Mouse (Mus musculus) retina, adult 2 months (tissue): ENCODE measurements around the gene Pidd1.

Experiments
- DNase-seq: peaks from one replicate; pipeline ENCODE4 v3.0.0-alpha.2; 2012; ENCODE audit warnings: low read depth, low spot score

Gene Pidd1

GRCm38 (mm10) chr7:141472763-141473162 lies 28.9 kb upstream of the Pidd1 start:
- DNase-seq: no peak

GRCm38 (mm10) chr7:141472226-141472625 lies 28.4 kb upstream of the Pidd1 start:
- no peak for DNase-seq

- no peak for DNase-seq
Measured at GRCm38 (mm10) chr7:141471236-141471635, 27.4 kb upstream of the Pidd1 start.

- no peak for DNase-seq
Measured at GRCm38 (mm10) chr7:141470637-141470944, 26.8 kb upstream of the Pidd1 start.

- DNase-seq: no peak
Measured at GRCm38 (mm10) chr7:141469901-141470636, 26.2 kb upstream of the Pidd1 start.

- DNase-seq: no peak
Measured at GRCm38 (mm10) chr7:141469352-141469751, 25.5 kb upstream of the Pidd1 start.

- no peak for DNase-seq
Measured at GRCm38 (mm10) chr7:141468522-141469211, 24.8 kb upstream of the Pidd1 start.

GRCm38 (mm10) chr7:141468164-141468521 lies 24.3 kb upstream of the Pidd1 start:
- DNase-seq: no peak

GRCm38 (mm10) chr7:141467230-141468030 lies 23.6 kb upstream of the Pidd1 start, which contains the start of gene Cd151:
Gene Cd151, plus strand, starts transcription at chr7:141467392.
- no peak for DNase-seq

- no peak for DNase-seq
Measured at GRCm38 (mm10) chr7:141466607-141467148, 22.9 kb upstream of the Pidd1 start.

- no peak for DNase-seq
Measured at GRCm38 (mm10) chr7:141466045-141466394, 22.2 kb upstream of the Pidd1 start.

GRCm38 (mm10) chr7:141465388-141466044 lies 21.7 kb upstream of the Pidd1 start:
- DNase-seq: no peak

- no peak for DNase-seq
Measured at GRCm38 (mm10) chr7:141464603-141465201, 20.9 kb upstream of the Pidd1 start.

GRCm38 (mm10) chr7:141463824-141464602 lies 20.2 kb upstream of the Pidd1 start:
- no peak for DNase-seq

GRCm38 (mm10) chr7:141462333-141462821 lies 18.6 kb upstream of the Pidd1 start:
- DNase-seq: no peak

GRCm38 (mm10) chr7:141461521-141462332 lies 17.9 kb upstream of the Pidd1 start:
- DNase-seq: no peak

- no peak for DNase-seq
Measured at GRCm38 (mm10) chr7:141460391-141461113, 16.7 kb upstream of the Pidd1 start, which contains the start of gene Cracr2b. Gene Cracr2b, plus strand, starts transcription at chr7:141461094.

- no peak for DNase-seq
Measured at GRCm38 (mm10) chr7:141460001-141460390, 16.2 kb upstream of the Pidd1 start.

- no peak for DNase-seq
Measured at GRCm38 (mm10) chr7:141459301-141459711, 15.5 kb upstream of the Pidd1 start.
